Mouse (Mus musculus): ENCODE results near the gene Ppp2r2c.

Gene Ppp2r2c

DNA sequence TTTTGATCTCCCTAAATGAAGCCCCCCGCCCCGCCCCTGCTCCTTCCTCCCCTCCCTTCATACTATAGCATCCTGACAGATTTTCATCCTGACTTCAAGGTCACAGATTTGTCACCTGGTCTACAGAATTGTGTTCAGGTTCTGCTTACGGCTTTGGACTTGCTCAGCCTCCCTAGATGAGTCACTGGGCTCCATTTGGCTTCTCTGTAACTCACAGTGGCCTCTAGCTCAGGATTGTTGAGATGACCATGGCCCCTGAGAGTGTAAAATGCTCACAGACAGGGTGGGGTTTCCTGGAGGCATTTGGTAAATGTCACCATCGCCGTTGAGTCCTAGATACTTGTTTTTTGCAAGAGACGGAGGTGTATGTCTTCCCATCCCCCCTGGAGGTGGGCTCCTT is 2.6 kb downstream of the Ppp2r2c start:
- in situ Hi-C loops (cut with MboI, MseI) = no loop called here

DNA sequence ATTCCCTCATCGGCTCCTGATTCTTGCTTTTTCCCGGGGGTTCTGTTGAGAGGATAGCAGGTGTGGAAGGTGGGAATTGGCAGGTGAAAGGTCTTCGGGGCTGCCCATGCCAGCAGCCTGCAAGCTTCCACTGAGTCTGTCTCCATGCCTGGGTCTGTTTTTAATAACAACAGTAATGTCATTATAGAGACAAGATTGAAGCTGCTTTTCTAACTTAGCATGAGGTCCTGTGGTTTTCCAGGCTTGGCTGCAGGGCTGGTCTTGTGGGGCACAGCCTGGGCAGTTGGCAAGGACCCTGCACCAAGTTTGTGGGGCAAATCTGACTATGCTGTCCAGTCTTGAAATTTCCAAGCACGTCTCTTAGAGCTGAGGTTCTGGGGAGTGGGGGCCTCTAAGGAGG is 7.6 kb downstream of the Ppp2r2c start:
- in situ Hi-C loops (cut with MboI, MseI) = no loop called here

DNA sequence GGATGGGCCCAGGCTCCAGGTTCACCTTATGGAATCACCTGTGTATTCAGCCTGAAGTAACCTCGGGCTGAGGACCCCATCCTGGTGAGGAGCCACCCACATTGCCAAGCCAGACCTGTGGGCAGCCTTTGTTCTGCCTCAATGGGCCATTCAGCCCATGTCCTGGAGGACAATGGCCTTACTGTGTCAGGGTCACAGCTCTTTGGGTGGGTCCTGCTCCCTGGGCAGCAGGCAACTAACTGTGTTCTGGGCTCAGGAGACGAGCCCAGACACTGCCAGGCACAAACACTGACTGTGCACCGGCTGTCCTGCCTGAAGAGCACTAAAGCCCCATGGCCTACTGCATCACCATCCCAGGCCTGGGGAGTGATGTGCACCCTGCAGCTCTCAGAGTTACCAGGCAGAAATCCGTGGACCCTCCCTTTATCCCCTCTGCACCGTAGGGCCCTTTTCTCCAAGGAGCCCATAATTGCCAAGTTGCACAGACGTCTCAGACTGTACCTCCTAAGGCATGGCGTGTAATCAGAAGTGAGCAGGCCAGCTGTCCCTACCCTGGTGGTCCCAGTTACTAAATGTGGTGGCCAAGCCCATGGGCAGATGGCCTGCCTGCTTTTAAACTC is 8.6 kb downstream of the Ppp2r2c start:
- in situ Hi-C loops (cut with MboI, MseI) = no loop called here

DNA sequence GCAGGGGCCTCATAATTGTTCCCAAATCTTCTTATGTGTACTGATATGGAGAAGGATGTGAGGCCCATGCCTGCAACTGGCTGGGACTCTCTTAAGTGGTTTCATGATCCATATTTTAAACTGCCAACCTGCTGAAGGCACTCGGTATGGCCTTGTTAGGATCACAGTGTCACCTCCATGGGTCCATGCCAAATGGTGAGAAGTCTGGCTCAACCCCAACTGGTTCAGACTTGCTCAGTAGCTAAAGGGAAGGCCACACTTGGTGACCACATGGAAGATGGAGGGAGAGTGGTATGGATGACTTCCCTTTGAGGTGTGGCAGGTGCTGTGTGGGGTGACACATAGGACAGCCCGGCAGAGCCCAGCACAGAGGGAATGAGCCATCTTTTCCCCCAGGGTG is 9.3 kb downstream of the Ppp2r2c start:
- in situ Hi-C loops (cut with MboI, MseI) = no loop called here

DNA sequence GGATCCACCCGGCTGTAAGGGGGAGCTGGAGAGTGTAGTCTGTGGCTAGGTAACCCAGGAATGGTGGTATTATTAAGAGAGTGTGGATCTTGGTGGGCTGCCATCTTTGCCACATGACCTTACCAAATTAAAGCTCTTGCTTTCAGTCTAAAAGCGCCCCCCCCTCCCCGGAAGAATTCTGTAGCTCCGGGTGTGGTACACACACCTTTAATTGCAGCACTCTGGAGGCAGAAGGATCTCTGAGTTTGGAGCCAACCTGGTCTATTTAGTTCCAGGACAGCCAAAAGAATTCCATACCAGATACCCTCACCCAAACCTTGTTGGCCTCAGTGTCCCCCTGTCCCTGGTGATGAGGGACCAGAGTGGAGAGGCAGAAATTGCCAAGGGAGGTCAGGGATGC is 10.5 kb downstream of the Ppp2r2c start:
- in situ Hi-C loops (cut with MboI, MseI) = no loop called here

DNA sequence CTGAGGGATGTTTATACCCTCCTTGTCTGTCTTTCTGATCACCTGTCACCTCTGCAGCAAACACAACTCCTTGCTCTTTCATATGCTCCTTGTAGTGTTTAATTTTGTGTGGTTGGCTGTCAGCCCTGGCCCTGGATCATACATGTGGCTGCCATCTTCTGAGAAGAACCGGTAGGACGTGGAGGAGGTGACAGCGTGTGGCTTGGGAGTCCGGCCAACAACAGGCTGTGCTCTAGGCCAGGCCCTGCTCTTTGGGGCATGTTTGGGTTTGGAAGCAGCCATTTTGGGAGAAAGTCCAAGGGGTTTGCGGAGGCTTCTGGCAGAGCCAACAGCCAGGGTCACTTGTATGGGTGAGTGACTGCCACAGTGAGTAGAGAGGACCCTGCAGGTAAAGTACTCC is 12.3 kb downstream of the Ppp2r2c start:
- in situ Hi-C loops (cut with MboI, MseI) = no loop called here

DNA sequence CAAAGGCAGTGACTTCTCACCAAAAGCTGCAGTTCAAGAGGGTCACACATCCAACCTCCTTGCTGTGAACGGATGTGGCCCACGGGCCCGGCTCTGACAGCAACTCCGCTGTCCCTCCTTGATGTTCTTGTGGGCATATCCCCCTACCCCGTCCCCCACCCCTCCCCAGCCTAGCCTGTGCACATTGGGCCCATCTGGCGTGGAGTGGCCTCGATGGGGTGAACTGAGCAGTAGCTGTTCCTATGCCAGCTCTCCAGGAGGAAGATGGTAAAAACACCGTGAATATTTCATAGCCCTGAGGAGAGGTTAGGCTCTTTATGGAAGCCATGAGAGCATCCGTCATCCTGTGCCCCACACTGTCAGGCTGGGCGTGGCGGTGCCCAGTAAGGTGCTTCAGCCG is 15.2 kb downstream of the Ppp2r2c start:
- in situ Hi-C loops (cut with MboI, MseI) = no loop called here

DNA sequence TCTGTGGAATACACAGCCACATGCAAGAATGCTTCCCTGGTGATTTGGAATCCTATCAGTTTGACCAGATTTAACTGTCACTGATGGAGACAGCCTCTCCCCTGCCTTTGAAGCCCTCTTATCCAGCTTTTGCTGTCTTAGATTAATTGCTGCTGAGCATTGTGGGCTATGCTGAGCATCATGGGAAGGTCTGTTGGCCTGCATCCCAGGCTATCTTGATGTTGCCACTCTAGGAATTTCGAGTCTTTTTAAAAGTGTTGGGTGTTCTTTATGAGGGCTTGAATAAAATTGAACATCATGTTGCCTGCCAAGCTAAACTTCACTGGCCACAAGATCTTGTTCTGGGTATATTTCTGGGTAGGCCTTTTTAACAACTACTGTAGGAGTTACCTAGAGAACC is 16.8 kb downstream of the Ppp2r2c start:
- in situ Hi-C loops (cut with MboI, MseI) = no loop called here

DNA sequence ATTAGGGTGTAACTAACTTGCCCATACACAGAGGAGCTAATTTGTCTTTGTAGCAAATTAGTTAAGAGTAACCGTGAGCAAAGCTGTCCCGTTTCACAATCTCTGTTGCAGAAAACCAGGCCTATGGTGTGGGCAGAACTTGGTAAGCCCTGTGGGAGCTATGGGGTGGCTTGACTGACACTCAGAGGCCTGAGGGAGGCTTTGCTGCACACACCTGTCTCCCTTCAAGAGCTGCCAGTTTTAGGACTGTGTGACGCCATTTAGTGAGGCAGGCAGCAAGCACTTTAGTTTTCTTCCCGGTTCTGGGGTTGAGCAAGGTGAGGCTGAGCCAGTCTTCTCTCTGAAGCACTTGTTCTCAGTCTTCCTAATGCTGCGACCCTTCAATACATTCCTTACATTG is 17.3 kb downstream of the Ppp2r2c start:
- in situ Hi-C loops (cut with MboI, MseI) = no loop called here

DNA sequence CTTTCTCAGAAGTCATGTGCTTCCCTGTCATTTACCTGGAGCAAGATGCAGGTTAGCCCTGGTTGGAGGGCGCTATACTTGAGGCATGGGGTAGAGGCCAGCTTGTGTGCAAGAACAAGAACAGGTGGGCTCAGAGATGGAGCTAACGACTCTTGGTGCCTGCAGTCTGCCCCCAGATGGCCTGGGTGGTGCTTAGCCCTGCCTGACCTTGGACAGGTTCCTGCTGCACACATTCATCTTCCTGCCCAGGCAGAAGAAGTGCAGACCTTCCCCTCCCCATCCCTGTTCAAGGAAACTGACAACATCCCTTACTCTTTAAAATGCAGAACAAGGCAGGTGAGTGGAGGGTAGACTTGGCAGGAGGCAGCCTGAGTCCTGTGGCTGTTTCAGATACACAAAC is 18.0 kb downstream of the Ppp2r2c start:
- in situ Hi-C loops (cut with MboI, MseI) = no loop called here

DNA sequence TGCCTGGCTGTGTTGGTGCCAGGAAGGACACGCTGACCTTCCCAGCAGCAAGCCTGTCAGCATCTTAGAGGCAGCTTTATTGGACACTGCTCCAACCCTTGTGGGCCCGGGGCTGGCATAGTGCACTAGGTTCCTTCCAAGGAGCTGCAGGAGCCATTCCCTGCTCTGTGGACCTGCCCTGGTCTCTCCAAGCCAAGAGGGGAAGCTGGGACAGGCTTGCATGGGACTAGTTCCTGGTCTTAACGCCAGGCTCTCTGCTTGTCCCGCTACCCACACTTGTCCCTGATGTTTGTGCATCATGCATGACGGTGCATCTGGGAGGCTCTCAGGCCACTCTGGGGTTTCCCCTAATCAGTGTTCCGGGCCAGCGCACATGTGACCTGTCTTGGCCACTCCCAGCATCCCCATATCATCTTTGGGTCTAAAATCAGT is 18.6 kb downstream of the Ppp2r2c start:
- in situ Hi-C loops (cut with MboI, MseI) = no loop called here

DNA sequence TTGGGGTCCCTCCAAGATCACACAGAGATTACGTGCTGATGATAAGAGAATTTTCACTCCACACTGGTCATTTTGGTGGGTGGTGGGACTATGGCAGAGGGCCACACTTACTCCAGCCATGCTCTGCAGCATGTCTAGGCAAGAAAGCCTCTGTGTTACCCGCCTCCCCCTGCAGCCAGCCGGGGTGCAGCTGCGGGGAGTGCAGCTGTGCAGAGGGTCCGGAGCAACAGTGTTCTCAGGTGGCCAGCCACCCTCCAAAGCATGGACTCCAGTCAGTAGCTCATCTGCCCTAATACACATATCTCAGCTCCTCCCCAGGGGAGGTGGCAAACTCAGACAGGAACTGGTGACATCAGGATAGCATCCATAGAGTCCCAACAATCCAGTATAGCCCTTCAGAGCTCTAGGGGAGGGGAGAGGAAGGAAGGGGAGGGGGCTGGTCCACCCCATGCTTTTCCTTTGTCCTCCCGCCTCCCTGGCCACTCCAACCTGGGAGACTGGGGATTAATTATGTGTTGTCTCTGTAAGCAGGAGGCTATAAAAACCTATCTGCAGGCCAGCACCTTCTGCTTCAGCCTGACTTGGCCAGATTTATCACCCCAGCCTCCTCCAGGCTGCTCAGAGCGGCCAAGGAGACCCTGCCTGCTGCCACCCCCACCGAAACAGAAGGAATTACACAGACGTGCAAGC is 19.1 kb downstream of the Ppp2r2c start:
- in situ Hi-C loops (cut with MboI, MseI) = no loop called here

DNA sequence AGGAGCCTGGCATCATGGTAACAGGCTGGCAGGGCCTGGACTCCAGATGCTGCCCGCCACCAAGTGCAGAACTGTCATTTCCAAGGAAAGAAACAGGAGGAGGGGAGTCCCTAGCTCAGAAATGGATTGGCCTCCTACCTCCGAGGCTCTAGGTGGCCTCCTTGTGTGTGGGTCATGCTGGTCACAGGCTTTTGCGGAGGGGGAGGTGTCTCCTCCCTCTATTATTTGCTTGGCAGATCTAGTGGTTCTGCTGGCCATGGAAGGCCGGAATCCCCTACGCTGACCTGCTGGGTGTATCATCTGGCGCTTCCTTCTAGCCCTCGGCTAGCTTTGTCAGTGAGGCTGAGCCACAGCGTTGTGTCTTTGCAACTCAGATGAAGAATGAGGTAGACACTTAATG is 20.2 kb downstream of the Ppp2r2c start:
- in situ Hi-C loops (cut with MboI, MseI) = no loop called here

DNA sequence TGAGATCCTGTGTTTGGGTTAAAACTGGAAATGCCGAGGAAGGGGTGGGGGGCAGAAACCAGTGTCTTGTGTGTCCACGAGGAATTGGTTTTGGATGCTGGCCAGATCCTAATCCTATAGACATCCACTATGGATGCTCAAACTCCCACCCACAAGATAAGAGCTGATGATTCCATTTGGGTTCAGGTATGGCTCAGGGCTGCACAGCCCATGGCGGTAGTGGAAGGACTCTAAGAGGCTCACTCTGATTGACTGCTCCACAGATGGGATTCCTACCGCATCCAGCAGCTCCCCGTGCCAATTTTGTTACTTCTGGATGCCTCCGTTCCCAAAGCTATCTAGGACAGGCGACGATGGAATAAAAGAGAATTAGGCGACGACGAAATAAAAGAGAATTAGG is 20.6 kb downstream of the Ppp2r2c start:
- in situ Hi-C loops (cut with MboI, MseI) = no loop called here

DNA sequence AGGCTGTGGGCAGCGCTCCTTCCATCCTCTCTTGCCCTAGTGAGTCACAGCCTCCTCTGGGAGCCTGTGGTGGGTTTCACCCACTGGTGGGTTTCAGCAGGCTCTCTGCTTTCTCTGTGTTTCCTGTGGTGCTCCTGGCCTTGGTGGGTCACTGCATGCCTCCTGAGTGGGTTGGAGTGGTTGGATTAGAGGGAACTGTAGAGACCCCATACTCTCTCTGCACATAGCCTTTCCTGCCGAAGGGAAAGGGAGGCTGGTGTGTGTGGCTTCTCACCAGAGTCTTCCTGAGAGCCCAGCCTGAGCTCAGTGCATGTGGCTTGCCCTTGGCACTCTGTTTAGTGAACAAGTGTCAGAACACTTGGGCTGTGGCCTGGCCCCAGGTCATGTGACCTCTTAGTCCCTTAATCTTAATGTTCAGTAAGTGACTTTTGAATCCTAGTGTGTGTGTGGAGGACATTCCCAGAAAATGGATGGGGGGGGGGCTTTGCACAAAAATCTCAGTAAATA is 21.1 kb downstream of the Ppp2r2c start:
- in situ Hi-C loops (cut with MboI, MseI) = no loop called here

DNA sequence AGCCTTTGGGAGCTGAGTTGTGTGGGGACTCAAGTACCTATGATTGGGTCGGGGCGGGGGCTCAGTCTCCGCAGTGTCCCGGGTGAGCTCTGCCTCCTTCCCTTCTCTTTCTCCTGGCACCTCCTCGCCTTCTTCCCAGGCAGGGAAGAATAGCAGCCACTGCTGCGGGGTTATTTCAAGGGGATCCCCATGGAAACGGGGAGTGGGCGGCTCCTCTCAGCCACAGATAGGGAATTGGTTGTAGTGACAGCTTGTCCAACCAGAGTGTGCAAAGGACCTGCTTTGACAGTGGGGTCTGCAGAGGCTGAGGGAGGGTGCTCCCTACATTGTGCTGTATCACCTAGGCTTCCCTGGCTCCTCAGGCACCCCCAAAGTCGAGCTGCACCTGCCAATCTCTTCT is 22.5 kb downstream of the Ppp2r2c start:
- in situ Hi-C loops (cut with MboI, MseI) = no loop called here

DNA sequence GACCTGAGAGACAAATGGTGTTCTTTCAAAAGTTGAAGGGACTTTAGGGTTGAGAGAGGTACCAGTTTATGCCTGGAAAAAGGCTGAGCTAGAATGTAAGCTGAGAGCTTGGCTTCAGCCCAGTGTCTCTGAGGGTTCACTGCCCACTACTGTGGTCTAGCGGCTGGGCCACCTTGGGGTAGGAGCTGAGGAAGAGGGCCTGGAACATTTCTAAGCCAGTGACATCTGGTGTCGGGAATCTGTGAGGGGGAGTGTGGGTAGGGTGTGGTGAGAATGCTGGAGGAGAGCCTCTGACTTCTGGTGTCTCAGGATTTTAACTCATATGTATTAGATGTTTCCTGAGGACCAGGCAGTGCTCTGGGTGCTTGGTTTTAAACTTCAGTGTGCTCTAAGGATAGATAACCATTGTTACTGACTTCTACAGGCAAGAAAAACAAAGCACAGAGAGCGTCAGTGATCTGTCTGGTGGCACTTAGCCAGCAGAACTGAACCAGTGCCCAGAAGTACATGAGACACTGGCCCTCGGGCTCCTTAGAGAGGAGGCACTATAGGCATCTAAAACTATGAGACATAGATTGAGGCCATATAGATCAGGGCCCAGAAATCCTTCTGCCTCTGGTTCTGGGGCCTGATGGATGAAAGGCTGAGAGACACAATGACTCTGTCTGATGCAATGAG is 23.6 kb downstream of the Ppp2r2c start:
- in situ Hi-C loops (cut with MboI, MseI) = no loop called here

DNA sequence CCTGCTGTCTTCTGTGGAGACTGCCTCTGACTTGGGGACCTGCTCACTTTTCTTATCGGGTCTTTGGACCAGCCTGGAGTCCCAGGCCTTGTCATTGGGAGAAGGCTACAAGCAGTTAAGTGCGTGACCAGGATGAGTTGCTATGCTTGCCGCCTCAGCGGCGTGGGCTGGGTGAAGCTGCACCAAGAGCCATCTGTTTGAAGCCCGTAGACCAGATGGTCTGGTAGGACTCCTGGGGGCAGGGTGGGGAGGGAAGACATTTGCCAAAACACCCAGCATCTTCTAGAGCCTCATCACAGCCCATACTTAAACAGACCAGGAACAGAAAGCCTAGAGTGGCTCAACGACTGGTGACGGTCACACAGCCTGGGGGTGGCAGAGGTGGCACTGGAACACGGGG is 24.9 kb downstream of the Ppp2r2c start:
- in situ Hi-C loops (cut with MboI, MseI) = no loop called here

DNA sequence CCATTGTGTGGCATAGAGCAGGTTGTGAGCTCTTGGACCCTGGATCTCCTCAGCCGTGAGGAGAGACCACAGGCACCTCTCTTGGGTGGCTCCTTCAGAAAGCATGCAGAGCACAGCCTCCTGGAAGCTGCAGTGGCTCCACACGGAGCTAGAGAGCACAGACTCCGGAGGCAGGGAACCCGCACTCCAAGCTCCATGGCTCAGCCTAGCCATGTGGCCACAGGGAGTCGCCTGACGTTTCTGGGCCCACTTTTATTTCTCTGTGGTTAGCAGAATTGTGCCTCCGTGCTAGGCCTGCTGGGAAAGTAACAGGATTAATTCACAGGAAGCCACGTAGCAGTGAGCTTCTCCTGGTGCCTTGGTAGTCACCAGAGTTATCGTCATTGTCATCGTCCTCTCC is 25.8 kb downstream of the Ppp2r2c start:
- in situ Hi-C loops (cut with MboI, MseI) = no loop called here

DNA sequence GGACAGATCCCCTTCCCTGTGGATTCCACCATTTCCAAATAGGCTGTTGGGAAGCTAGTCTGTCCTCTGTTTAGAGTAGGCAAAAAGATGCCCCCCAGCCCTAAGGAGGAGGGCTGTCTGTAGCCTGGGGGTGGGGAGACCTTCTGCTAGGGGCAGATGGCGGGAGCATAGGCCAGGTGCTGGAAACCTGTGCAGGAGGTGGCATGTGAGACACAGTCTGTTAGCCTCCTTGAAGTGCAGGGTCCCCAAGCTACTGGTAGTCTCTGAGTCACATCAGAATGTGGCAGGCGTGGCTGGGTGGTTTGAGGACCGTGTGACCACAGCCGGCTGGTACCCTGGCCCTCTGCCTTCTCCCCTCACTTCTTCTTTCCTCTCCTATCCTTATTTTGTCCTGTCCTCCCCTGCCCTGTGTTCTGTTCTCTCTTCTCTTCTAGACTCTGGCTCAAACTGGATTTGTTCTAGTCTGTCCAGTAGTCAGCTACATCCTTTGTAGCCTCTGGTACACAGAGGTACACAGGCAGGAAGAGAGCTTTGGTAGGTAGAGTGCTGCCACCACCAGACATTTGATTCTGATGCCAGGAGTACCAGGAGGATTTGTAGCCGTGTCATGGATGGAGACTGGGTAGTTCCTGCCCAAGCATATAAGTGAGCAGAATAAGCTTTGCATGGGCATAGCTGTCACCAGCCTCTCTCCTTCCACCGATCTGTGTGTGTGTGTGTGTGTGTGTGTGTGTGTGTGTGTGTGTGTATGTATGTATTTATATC is 26.5 kb downstream of the Ppp2r2c start:
- in situ Hi-C loops (cut with MboI, MseI) = no loop called here

DNA sequence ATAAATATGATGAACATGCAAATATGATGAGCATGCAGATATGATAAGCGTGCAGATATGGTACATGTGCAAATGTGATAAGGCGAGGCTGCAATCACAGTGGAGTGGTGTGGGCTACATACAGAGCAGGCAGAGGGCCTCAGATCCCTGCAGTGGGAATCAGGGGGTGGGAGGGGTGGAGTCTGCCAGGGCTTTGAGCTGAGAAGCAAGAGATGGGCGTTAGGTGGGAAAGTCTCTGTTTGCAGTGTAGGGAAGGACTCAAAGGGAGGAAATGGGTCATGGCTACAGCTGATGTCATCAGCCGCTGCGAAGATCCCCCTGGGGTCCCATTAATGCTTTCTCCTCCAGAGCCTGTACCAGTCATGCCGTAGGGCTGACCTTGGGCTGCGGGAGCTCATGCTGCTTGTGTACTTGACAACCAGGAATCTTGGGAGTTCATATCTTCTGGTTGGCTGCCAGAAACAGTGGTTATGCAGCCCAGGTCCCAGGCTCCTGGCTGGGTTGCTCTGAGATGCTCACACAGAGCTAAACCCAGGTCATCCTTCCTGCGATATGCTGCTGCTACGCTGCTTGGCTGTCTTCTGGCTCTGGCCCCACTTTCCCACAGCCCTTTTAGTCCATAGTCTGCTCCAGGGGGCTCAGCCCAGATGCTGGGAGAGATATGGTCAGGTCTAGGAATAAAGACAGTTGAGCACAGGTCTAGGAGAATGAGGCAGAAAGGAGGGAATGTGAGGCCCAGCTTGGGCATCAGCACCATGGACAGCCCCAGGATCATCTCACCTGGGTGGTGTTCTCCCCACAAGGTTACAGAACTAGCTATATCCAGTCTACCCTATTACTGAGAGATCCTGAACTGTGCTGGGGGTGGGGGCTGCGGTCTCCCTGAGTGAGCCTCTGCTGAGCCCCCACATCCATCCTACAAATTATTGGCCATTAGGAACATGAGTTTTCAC is 27.6 kb downstream of the Ppp2r2c start:
- in situ Hi-C loops (cut with MboI, MseI) = no loop called here
